Mouse (Mus musculus) liver, adult 2 months (tissue): ENCODE measurements around the gene Dusp14.

ENCODE experiments used
- CTCF ChIP-seq: fragments of 200-500 bp; IDR thresholded peaks from 2 replicates; pipeline ENCODE4 v1.5.1; 2011; ENCODE audit warnings: low read depth, low read length, control low read depth
- POLR2A ChIP-seq: fragments of 200-500 bp; IDR thresholded peaks from 2 replicates; pipeline ENCODE4 v1.6.1; 2011; ENCODE audit warnings: low read length, control low read depth; ENCODE audit not compliant: insufficient read depth; ENCODE audit errors: extremely low read depth

DNA sequence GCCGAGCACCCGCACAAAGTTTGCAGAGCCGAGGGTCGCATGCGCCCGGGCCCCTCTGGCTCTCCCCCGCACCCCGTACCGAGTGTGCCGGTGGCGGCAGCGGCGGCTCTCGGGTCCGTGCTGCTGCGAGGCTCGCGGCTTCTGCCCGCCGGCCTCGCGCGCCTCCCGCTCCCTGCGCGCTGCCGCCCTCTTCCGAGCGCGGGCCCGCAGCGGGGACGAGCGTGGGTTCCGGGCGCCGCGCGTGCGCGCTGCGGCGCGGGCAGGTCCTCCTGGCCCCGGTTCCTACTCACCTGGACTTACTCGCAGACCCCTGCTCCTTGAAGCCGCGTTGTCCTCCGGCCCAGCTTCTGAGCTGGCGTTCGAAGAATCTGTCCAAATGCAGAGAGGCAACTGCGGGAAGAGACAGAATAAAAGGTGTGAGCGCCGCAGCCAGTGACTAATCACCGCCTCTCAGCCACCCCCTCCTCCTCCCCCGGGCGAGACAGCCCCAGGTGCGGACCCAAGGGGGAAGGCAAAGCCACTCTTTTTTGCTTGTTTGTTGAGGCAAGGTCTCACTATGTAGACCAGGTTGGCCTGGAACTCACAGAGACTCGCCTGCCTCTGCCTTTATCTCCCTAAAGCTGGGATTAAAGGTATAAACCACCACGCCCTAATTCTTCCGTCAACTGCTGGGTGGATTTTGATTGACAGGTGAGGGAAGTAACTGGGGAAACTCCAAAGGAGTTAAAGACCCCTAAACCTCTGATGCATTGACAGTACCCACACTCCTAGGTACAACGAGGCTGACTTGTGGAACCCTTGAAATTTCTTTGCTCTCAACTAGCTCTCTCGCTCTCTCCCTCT is 649 bp downstream of the Dusp14 start:
- no peak for TF ChIP-seq CTCF
- no peak for TF ChIP-seq POLR2A
